Mouse (Mus musculus) liver, embryonic 14.5 days (tissue): ENCODE data around the gene 2010300C02Rik. TPM values are rescaled to one million over a fixed set of nuclear protein-coding genes. Genes with fewer than 3 reads are reported as not detected.

Experiments used
- ATAC-seq: fragments of 200-750 bp; cut with Nextera tagmentation; 2 replicates; pipeline ENCODE4 v1.8.0; 2017; ENCODE audit warnings: moderate number of reproducible peaks, mild to moderate bottlenecking, moderate library complexity; ENCODE audit not compliant: insufficient read depth
- DNase-seq, 3 experiments: peaks; one replicate each; pipeline ENCODE4 v3.0.0-alpha.2; 2012 to 2013; ENCODE audit warnings: low read depth in 3 of 3, low spot score in 3 of 3
- H3K27ac ChIP-seq: fragments of 300-500 bp; sonication (generic); 2 replicates; pipeline ENCODE4 v1.5.1; 2014; ENCODE audit warnings: moderate library complexity, mild to moderate bottlenecking, control low read depth, inconsistent platforms
- H3K27me3 ChIP-seq: fragments of 300-500 bp; sonication (generic); 2 replicates; pipeline ENCODE4 v1.6.1; 2014; ENCODE audit warnings: mild to moderate bottlenecking, low read length, moderate library complexity; ENCODE audit not compliant: control insufficient read depth, insufficient read depth
- H3K36me3 ChIP-seq: fragments of 300-500 bp; sonication (generic); replicated peaks from 2 replicates; pipeline ENCODE4 v1.6.1; 2014; ENCODE audit warnings: low read depth; ENCODE audit not compliant: control insufficient read depth, insufficient read depth
- H3K4me1 ChIP-seq, 2 experiments: fragments of 200-500 bp in 1 of 2; fragments of 300-500 bp in 1 of 2; sonication (generic) in 1 of 2; replicated peaks; 2 replicates each; pipeline ENCODE4 v1.6.1; 2012 to 2014; ENCODE audit warnings: antibody characterized with exemption in 1 of 2, inconsistent platforms in 1 of 2, low read length in 1 of 2; ENCODE audit not compliant: control insufficient read depth in 2 of 2, insufficient read depth in 2 of 2
- H3K4me2 ChIP-seq: fragments of 300-500 bp; sonication (generic); 2 replicates; pipeline ENCODE4 v1.6.1; 2014; ENCODE audit warnings: low read depth, mild to moderate bottlenecking, control low read depth, moderate library complexity
- H3K4me3 ChIP-seq, 2 experiments: fragments of 200-500 bp in 1 of 2; fragments of 300-500 bp in 1 of 2; sonication (generic) in 1 of 2; 2 replicates each; pipeline ENCODE4 v1.5.1; 2012 to 2014; ENCODE audit warnings: low read depth in 2 of 2, low read length in 2 of 2, mild to moderate bottlenecking in 2 of 2, control low read depth in 1 of 2, inconsistent platforms in 1 of 2, moderate library complexity in 1 of 2; ENCODE audit not compliant: insufficient read depth in 1 of 2
- H3K9ac ChIP-seq: fragments of 300-500 bp; sonication (generic); replicated peaks from 2 replicates; pipeline ENCODE4 v1.6.1; 2014; ENCODE audit warnings: mild to moderate bottlenecking, control low read depth, moderate library complexity
- H3K9me3 ChIP-seq: fragments of 300-500 bp; sonication (generic); 2 replicates; pipeline ENCODE4 v1.6.1; 2016; ENCODE audit warnings: low read length, mixed read lengths; ENCODE audit not compliant: control insufficient read depth
- CTCF ChIP-seq: IDR thresholded peaks from 2 replicates; pipeline ENCODE4 v1.5.1; 2016; ENCODE audit warnings: antibody characterized with exemption, low read depth, control low read depth
- EP300 ChIP-seq: IDR thresholded peaks from 2 replicates; pipeline ENCODE4 v1.6.1; 2016; ENCODE audit warnings: antibody characterized with exemption, low read depth
- WGBS: fragments of 180-500 bp; shearing (Covaris S2); extraction: QIAGEN DNeasy Blood & Tissue Kit; methylation state at CpG from one replicate; pipeline ENCODE4 v1.1.7; 2014; ENCODE audit not compliant: insufficient replicate concordance; 5-methylcytosine and 5-hydroxymethylcytosine counted together
- polyA plus RNA-seq, 2 experiments: library from polyadenylated mRNA; depleted of rRNA in 1 of 2; stranded (reverse) in 1 of 2; unstranded in 1 of 2; fragments of >200 nt; fragmentation: Nextera tagmentation in 1 of 2; extraction: Ambion mirVana in 1 of 2; gene quantifications; 2 replicates each; pipeline versions ENCODE4 v1.2.1 to v1.2.3; 2012 to 2014

2010300C02Rik gene
- polyA plus RNA-seq, 2 experiments: 0.09 TPM; not detected in 1

DNA sequence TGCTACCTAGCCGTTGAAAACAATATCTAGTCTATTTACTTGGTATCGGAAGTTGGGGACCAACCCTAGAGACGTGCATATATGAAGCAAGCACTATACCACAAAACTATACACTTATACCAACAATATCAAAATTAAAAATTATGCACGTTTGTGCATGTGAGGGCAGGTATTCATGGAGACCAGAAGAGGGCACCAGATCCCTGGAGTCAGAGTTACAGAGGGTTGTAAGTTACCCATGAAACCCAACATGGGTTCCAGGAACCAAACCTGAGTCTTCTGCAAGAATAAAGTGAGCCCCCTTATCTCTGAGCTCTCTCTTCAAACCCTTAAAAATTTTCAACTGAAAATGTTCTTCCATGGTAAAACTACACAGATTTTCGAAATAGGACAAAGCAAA lies 29.2 kb downstream of the 2010300C02Rik start:
- Histone ChIP-seq H3K27ac (no peak overlapping the region), H3K36me3 (no peaks in the 10 kb centered on the region), H3K9ac (no peak overlapping the region), H3K4me1 (no peaks in the 10 kb centered on the region), H3K4me2 (no peak overlapping the region), H3K27me3 (no peaks in the 10 kb centered on the region), H3K9me3 (no peaks in the 10 kb centered on the region), H3K4me3 (no peak overlapping the region)
- ATAC-seq (no peak), DNase-seq (no peak)
- TF ChIP-seq EP300: no peak
- peak; percentile 28; the same call in 1 of the 2 replicates for TF ChIP-seq CTCF
- 46% methylated on average over 5 of the region's 5 CpGs for WGBS

DNA sequence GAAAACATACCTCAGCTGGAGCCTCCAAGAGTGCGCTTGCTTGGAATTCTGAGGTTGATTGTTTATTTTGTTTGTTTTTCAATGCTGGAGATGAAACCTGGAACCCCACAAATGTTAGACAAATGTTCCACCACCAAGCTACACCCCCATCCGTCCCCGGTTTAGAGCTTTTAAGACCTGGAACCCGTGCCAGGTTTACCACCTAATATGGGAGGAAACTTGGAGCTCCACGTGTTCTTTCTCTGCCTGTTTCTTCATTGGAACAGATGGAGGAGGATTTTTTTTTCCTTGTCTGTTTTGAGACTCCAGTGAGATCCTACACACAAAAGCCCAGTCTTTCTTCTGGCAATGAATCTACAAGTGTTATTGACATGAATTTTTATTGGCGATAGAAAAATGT lies 30.2 kb downstream of the 2010300C02Rik start:
- H3K36me3 ChIP-seq: no peaks in the 10 kb centered on the region
- H3K27me3 ChIP-seq: no peaks in the 10 kb centered on the region
- no peaks in the 10 kb centered on the region for H3K4me1 ChIP-seq
- WGBS: 63% methylated on average over 6 of the region's 6 CpGs
- H3K4me2 ChIP-seq: no peak overlapping the region
- ATAC-seq (no peak), DNase-seq (no peak)
- no peak overlapping the region for H3K4me3 ChIP-seq
- H3K9me3 ChIP-seq: no peaks in the 10 kb centered on the region
- TF ChIP-seq EP300 (no peak), CTCF (no peak)
- no peak overlapping the region for H3K9ac ChIP-seq
- H3K27ac ChIP-seq: no peak overlapping the region

GRCm38 (mm10) chr1:37688351-37688750 lies 31.5 kb downstream of the 2010300C02Rik start:
- ATAC-seq: no peak
- no peak overlapping the region for H3K4me2 ChIP-seq
- no peaks in the 10 kb centered on the region for H3K36me3 ChIP-seq
- no peak overlapping the region for H3K27ac ChIP-seq
- TF ChIP-seq EP300: no peak
- no peak for TF ChIP-seq CTCF
- no peak overlapping the region for H3K9ac ChIP-seq
- no peak for DNase-seq
- no peak overlapping the region for H3K4me3 ChIP-seq
- 45% methylated on average over 8 of the region's 8 CpGs for WGBS
- H3K27me3 ChIP-seq: no peaks in the 10 kb centered on the region
- H3K9me3 ChIP-seq: no peaks in the 10 kb centered on the region
- no peaks in the 10 kb centered on the region for H3K4me1 ChIP-seq

GRCm38 (mm10) chr1:37687515-37687914 lies 32.4 kb downstream of the 2010300C02Rik start:
- no peaks in the 10 kb centered on the region for H3K9me3 ChIP-seq
- 71% methylated on average over 5 of the region's 5 CpGs for WGBS
- H3K36me3 ChIP-seq: no peaks in the 10 kb centered on the region
- no peaks in the 10 kb centered on the region for H3K4me1 ChIP-seq
- DNase-seq (no peak), ATAC-seq (no peak)
- no peak overlapping the region for H3K4me3 ChIP-seq
- no peak overlapping the region for H3K9ac ChIP-seq
- H3K27ac ChIP-seq: no peak overlapping the region
- TF ChIP-seq EP300 (no peak), CTCF (no peak)
- H3K27me3 ChIP-seq: no peaks in the 10 kb centered on the region
- no peak overlapping the region for H3K4me2 ChIP-seq

DNA sequence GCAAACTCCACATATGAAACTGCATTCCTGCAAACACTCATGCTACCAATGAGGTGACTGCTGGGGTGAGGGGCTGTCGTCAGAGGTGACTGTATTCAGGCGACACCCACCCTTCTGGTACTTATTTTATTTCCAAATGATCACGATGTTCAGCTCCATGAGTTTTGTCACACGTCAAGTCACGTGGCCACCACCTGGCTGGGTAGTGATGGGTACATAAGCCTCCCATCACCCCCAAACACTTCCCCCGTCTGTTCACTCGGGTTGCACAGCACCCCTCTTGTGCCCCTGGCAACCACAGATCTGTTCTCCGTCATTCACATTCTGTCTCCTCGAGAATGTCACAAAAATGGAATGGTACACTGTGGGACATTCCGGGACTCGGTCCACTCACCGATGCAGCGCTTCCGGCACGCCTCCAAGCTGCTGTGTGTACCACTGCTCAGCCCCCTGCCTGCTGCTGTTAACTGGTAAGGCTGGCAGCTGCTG lies 32.9 kb downstream of the 2010300C02Rik start:
- TF ChIP-seq CTCF (no peak), EP300 (no peak)
- Histone ChIP-seq H3K9ac (no peak overlapping the region), H3K4me3 (no peak overlapping the region), H3K4me2 (no peak overlapping the region), H3K36me3 (no peaks in the 10 kb centered on the region), H3K27me3 (no peaks in the 10 kb centered on the region), H3K4me1 (no peaks in the 10 kb centered on the region), H3K27ac (no peak overlapping the region), H3K9me3 (no peaks in the 10 kb centered on the region)
- 71% methylated on average over 15 of the region's 15 CpGs for WGBS
- no peak for ATAC-seq
- DNase-seq: no peak
